Mouse (Mus musculus) liver, adult 2 months (tissue): ENCODE results near the gene Col8a2. TPM values are rescaled to one million over a fixed set of nuclear protein-coding genes. Genes with fewer than 3 reads are reported as not detected.

Source experiments
- DNase-seq: peaks from one replicate; pipeline ENCODE4 v3.0.0-alpha.2; 2011; ENCODE audit warnings: low read depth, low spot score; ENCODE audit errors: extremely low read depth
- H3K27ac ChIP-seq: fragments of 200-500 bp; replicated peaks from 2 replicates; pipeline ENCODE4 v1.5.1; 2012; ENCODE audit warnings: low read depth, mild to moderate bottlenecking, control low read depth, inconsistent platforms, low read length; ENCODE audit not compliant: insufficient read depth
- H3K27me3 ChIP-seq: fragments of 200-500 bp; 2 replicates; pipeline ENCODE4 v1.6.1; 2012; ENCODE audit warnings: mild to moderate bottlenecking, moderate library complexity, low read length, inconsistent platforms; ENCODE audit not compliant: control insufficient read depth, insufficient read depth
- H3K36me3 ChIP-seq: fragments of 200-500 bp; 2 replicates; pipeline ENCODE4 v1.6.1; 2012; ENCODE audit warnings: low read length, inconsistent platforms; ENCODE audit not compliant: control insufficient read depth, insufficient read depth
- H3K4me1 ChIP-seq: fragments of 200-500 bp; 2 replicates; pipeline ENCODE4 v1.6.1; 2011; ENCODE audit warnings: low read length; ENCODE audit not compliant: control insufficient read depth, insufficient read depth
- H3K4me3 ChIP-seq: fragments of 200-500 bp; 2 replicates; pipeline ENCODE4 v1.5.1; 2011; ENCODE audit warnings: low read depth, mild to moderate bottlenecking, control low read depth, low read length, moderate library complexity; ENCODE audit not compliant: insufficient read depth
- H3K79me2 ChIP-seq: fragments of 200-500 bp; 2 replicates; pipeline ENCODE4 v1.6.1; 2012; ENCODE audit warnings: inconsistent platforms, mild to moderate bottlenecking, low read length, moderate library complexity; ENCODE audit not compliant: control insufficient read depth, insufficient read depth
- H3K9ac ChIP-seq: fragments of 200-500 bp; 2 replicates; pipeline ENCODE4 v1.6.1; 2012; ENCODE audit warnings: low read depth, mild to moderate bottlenecking, control low read depth, inconsistent platforms, low read length
- CTCF ChIP-seq: fragments of 200-500 bp; IDR thresholded peaks from 2 replicates; pipeline ENCODE4 v1.5.1; 2011; ENCODE audit warnings: low read depth, low read length, control low read depth
- POLR2A ChIP-seq: fragments of 200-500 bp; IDR thresholded peaks from 2 replicates; pipeline ENCODE4 v1.6.1; 2011; ENCODE audit warnings: low read length, control low read depth; ENCODE audit not compliant: insufficient read depth; ENCODE audit errors: extremely low read depth
- WGBS: fragments of 180-500 bp; shearing (Covaris S2); methylation state at CpG from one replicate; pipeline ENCODE4 v1.1.7; 2018; 5-methylcytosine and 5-hydroxymethylcytosine counted together
- polyA plus RNA-seq: library from polyadenylated mRNA; depleted of rRNA; stranded (reverse); fragments of >200 nt; gene quantifications from 2 replicates; pipeline ENCODE4 v1.2.3, GENCODE M21; 2012
- total RNA-seq: library from RNA; depleted of rRNA; stranded (reverse); fragments of >200 nt; gene quantifications from 2 replicates; pipeline ENCODE4 v1.2.3, GENCODE M21; 2014

Gene Col8a2
- total and polyA plus RNA-seq, 2 experiments: 0.09 to 0.17 TPM

DNA sequence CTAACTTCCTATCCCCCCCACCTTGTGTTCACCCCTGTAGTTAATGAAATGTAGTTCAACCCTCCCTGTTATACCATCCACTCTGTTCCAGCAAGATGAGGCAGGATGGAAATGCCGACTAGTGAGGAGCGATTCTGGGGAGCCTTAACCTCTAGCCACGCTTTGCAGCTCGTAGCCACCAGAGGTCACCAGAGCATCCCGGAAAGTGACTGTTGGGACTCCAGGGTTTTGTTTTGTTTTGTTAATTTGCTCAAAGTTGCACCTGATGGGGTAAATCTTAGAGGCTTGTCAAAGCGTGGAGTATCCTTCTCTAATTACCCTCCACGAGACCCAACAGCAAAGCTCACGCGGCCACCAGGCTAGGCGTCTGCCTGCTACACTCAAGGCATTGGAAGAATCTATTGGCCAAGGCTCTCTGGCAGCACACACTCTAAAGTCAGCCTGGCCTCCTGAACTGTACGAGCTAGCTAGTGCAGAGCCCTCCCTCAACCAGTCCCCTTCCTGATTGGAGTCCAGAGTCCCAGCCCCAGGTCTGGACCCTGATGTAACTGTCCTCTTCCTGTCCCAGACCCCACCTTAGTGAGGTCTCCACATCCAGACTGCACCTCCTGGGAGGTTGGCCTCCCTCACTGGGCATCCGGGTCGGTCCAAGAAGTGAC, 8.6 kb upstream of the Col8a2 start:
- WGBS: 15% methylated on average over 13 of the region's 13 CpGs
- no peak for DNase-seq
- Histone ChIP-seq H3K4me3 (no peak overlapping the region), H3K9ac (no peak overlapping the region), H3K27me3 (no peaks in the 10 kb centered on the region), H3K79me2 (no peaks in the 10 kb centered on the region), H3K27ac (no peak overlapping the region), H3K36me3 (peaks cover 5% of the 10 kb centered on the region; the same call in 1 of the 2 replicates), H3K4me1 (no peaks in the 10 kb centered on the region)
- TF ChIP-seq CTCF: peak; percentile 84
- TF ChIP-seq POLR2A: no peak

- no peaks in the 10 kb centered on the region for H3K79me2 ChIP-seq
- no peak for TF ChIP-seq CTCF
- TF ChIP-seq POLR2A: no peak
- no peak overlapping the region for H3K9ac ChIP-seq
- no peak overlapping the region for H3K4me3 ChIP-seq
- peaks cover 1% of the 10 kb centered on the region; the same call in 1 of the 2 replicates for H3K36me3 ChIP-seq
- H3K4me1 ChIP-seq: no peaks in the 10 kb centered on the region
- H3K27me3 ChIP-seq: no peaks in the 10 kb centered on the region
- no peak for DNase-seq
- WGBS: 77% methylated on average over 9 of the region's 9 CpGs
- no peak overlapping the region for H3K27ac ChIP-seq
These were observed 8.1 kb upstream of the Col8a2 start for GRCm38 (mm10) chr4:126278565-126278915.

- H3K79me2 ChIP-seq: no peaks in the 10 kb centered on the region
- no peaks in the 10 kb centered on the region for H3K4me1 ChIP-seq
- DNase-seq: no peak
- no peak overlapping the region for H3K27ac ChIP-seq
- no peak overlapping the region for H3K9ac ChIP-seq
- TF ChIP-seq CTCF: no peak
- no peak for TF ChIP-seq POLR2A
- no peaks in the 10 kb centered on the region for H3K27me3 ChIP-seq
- WGBS: 88% methylated on average over 9 of the region's 9 CpGs
- H3K4me3 ChIP-seq: no peak overlapping the region
- H3K36me3 ChIP-seq: no peaks in the 10 kb centered on the region; the same call in 1 of the 2 replicates
These were observed 7.6 kb upstream of the Col8a2 start for GRCm38 (mm10) chr4:126278961-126279360.

DNA sequence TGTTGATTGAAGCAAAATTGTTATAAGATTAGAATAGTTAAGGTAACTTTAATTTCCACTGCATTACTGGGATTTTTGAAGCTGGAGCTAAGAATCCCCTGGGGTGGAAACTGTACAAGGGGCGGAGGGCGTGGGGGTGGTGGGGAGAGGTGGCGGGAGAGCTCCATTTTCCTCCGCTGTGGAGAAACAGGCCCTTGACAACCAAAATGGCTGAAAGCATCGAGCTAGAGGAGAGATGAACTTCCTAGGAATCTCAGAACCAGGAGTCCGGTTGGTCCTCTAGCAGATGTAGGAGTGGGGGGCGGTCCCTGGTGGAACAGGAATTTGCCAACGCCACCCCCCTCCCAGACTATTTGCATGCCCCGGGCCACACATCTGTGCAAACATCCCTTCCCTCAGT, 4.9 kb upstream of the Col8a2 start:
- H3K4me3 ChIP-seq: no peak overlapping the region
- 68% methylated on average over 9 of the region's 9 CpGs for WGBS

DNA sequence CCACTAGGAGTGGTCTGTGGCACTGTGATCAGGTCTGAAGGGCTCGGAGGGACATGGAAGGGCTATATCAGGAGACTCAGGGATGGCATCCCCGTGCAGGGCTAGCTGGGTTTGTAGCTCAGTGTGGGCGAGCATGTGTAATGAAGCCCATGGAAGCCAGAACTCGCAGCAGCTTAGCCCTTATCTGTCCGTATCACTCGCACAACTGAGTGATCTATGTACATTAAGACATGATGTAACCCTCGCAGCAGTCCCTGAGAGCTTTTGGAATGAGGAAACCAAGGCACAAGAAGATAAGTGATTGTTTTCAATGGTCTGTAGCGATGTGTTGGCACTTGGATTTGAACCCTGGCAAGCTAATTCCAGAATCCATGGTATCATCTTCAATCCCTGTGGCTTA, 3.0 kb upstream of the Col8a2 start:
- H3K36me3 ChIP-seq: no peaks in the 10 kb centered on the region
- no peak overlapping the region for H3K9ac ChIP-seq
- peaks cover 2% of the 10 kb centered on the region for H3K4me1 ChIP-seq
- 82% methylated on average over 8 of the region's 8 CpGs for WGBS
- TF ChIP-seq POLR2A: no peak
- no peak for TF ChIP-seq CTCF
- H3K27ac ChIP-seq: no peak overlapping the region
- DNase-seq: no peak
- no peaks in the 10 kb centered on the region for H3K79me2 ChIP-seq
- H3K27me3 ChIP-seq: peaks cover 12% of the 10 kb centered on the region
- no peak overlapping the region for H3K4me3 ChIP-seq

More for the DNA sequence above, 4.9 kb upstream of the Col8a2 start:
- Histone ChIP-seq H3K9ac (no peak overlapping the region), H3K79me2 (no peaks in the 10 kb centered on the region), H3K36me3 (no peaks in the 10 kb centered on the region), H3K27ac (no peak overlapping the region), H3K27me3 (peaks cover 9% of the 10 kb centered on the region), H3K4me1 (peaks cover 2% of the 10 kb centered on the region)
- no peak for TF ChIP-seq CTCF
- TF ChIP-seq POLR2A: no peak
- DNase-seq: no peak

DNA sequence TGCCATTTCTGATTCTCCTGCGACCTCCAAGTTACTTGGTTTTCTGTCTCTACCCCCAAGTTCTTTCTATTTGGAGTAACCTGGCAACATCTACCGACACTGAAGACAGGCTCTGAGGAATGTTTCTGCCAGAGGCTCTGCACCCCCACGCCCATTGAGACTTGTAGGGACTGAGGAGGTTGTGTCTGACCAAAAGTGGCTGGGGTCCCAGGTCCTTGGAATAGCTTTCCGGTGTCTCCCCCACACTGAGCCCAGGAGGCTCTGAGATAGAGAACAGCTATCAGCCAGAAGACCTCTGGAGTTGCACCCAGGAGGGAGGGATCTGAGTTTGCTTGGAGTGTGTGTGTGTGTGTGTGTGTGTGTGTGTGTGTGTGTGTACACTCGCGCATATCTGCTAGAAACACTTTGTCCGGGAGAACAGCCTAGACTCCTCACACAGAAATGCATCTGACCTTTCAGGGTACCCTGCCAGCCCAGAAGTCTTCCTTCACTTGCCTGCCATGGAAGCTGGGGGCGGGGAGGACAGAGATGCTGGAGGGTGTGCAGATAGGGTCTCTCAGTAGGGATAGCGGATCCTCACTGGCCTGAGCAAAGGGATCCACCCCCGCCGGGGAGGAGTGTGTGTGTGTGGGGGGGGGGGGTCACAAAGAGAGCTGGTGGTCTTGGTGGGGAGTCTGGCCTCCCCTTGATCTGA, 856 bp downstream of the Col8a2 start:
- H3K4me3 ChIP-seq: no peak overlapping the region
- no peak for TF ChIP-seq CTCF
- no peak for TF ChIP-seq POLR2A
- WGBS: 43% methylated on average over 11 of the region's 11 CpGs
- no peak for DNase-seq
- H3K9ac ChIP-seq: no peak overlapping the region
- H3K27me3 ChIP-seq: peaks cover 12% of the 10 kb centered on the region
- H3K79me2 ChIP-seq: no peaks in the 10 kb centered on the region
- no peak overlapping the region for H3K27ac ChIP-seq
- H3K4me1 ChIP-seq: peaks cover 2% of the 10 kb centered on the region
- H3K36me3 ChIP-seq: no peaks in the 10 kb centered on the region
